Mouse (Mus musculus): ENCODE results near the gene 4430402I18Rik. TPM values are rescaled to one million over a fixed set of nuclear protein-coding genes. Genes with fewer than 3 reads are reported as not detected.

4430402I18Rik gene
- total RNA-seq, 2 experiments from 2014 or later, result 20.9 to 25.4 TPM

DNA sequence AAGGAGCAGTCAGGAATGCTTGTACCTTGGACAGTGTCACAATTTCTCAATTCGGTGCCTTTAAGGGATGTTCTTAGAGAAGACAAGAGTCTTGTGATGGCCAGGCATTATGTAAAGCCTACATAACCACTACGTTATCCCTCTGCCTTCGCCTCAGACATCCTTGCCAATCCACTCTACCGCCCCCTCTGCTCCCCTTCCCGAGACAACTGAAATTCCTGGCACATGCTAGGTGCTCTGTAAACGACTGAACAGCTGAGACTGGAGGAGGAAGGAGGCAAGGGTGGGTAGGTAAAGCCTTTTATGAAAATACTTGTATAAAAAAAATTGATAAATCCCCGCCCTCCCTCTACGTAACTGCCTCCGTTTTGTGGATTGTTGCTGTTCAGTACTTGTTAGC lies 58.9 kb downstream of the 4430402I18Rik start:
- intact Hi-C loops (cut with DNase I), result no loop called here
- no peak for DNase-seq (ENCODE audit: low spot score)

DNA sequence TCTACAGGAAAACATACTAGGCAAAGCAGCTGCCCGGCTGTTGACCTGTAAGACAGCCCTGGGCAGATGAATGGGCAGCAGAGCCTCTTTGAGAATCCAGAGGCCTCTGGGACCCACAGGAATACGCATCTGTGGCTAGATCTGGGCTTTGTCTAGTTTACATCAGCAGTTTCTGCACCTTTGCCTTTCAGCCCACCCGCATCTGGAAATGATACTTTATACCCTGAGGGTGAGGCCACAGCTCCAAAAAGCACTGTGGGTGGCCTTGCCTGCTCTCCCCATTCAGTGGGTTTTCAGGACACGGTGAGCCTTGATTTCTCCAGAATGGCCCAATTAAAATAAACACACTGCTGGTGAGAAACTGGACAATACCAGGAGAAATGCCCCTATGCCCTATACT lies 59.4 kb downstream of the 4430402I18Rik start:
- intact Hi-C loops (cut with DNase I), result no loop called here
- no peak for DNase-seq (ENCODE audit: low spot score)

DNA sequence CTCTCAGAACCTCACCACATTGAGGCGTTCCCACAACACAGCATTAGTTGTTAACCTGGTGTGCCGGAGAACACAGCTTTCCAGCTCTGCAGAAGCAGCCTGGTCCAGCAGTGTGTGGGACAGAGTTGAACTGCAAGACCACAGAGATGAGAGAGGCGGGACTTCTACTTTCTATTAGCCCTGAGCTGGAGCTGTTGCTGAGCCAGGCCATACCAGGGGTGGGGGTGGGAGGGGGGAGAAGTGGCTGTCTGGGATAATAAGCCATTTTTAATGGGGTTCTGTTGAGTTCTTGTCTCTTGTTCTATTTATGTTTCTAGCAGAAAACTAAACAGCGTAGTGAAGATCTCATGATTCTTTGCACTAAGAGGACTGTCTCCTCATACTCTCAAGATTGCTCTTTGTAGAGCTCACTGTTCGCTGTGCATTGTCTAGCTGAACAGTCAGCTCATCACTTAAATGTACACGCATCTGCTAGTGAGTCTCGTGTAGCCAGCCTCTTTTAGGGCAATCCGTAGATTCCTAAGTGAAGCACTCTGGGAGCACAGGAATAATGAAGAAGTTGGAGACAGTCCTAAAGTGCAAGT lies 64.0 kb downstream of the 4430402I18Rik start:
- DNase-seq (ENCODE audit: low spot score), result no peak
- intact Hi-C loops (cut with DNase I), result no loop called here

DNA sequence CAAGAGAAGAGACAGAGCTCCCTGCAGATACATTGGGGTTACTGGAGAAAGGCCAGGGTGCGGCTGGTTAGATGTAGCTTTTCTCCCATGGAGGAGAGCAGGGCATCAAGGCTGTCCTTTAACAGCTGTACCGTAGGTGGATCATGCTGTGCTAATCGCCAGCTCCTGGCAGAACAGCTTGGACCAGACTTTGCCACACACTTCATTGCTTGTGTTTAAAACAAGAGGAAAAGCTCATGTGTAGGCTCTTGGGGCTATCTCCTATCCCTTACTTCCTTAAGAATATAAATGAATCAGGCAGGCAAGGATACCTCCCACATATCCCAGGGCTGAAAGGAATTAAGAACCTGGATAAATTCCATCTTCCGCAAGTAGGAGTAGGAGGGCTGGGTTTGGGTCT lies 64.8 kb downstream of the 4430402I18Rik start:
- intact Hi-C loops (cut with DNase I), result no loop called here
- DNase-seq (ENCODE audit: low spot score), result no peak

DNA sequence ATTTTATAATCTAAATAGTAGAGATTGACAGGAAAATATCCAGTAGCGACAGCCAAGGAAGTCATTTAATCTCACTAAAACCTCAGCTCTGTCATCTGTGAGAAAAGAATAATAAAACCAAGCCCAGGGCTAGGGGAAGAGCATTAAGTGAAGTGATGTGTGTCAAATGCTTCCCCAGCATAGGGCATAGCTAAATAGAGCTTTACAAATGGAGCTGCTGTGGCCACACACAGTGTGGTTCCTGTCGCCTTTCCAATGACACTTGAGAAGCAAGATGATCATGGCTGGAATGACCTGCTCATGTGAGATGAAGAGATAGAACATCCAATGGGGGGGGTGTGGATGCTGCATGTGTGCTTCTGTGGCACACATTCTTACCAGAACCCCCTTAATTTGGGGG lies 65.5 kb downstream of the 4430402I18Rik start:
- intact Hi-C loops (cut with DNase I), result no loop called here
- DNase-seq (ENCODE audit: low spot score), result no peak

DNA sequence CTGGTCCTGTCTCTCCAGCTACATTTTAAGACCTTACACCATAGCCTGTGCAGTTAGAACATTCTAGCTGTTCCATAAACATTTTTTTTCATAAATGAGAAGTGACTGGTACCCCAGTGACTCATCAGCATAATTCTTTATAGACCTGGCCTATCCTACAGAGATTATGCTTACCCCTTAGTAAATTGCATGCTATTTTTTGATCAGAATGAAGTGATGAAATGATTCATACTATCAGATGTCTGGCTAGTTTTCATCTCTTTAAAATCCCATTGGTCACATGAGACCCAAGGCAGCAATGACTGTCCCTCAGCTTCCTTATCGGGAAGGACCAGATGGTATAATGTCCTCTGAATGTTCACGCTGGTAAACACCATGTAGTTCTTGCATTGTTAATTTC lies 66.8 kb downstream of the 4430402I18Rik start:
- intact Hi-C loops (cut with DNase I), result no loop called here
- no peak for DNase-seq (ENCODE audit: low spot score)

DNA sequence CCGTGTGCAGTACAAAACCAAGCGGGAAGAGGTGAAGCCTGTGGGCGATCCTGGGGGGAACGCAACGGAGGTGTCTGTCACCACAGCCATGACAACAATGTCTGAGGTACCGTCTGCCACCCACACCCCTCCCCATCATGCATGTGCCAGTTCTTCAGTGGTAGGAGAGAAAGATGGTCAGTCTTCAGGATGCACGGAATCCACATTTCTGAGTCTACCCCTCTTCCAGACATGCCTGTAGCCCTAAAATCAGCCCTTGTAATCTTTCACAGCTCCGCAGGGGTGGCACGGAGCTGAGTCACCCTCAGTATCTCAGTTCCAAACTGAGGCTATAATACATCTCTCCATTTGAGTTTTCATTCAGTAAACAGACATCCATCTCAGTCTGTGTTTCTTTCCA lies 70.1 kb downstream of the 4430402I18Rik start:
- intact Hi-C loops (cut with DNase I), result no loop called here
- DNase-seq (ENCODE audit: low spot score), result no peak

DNA sequence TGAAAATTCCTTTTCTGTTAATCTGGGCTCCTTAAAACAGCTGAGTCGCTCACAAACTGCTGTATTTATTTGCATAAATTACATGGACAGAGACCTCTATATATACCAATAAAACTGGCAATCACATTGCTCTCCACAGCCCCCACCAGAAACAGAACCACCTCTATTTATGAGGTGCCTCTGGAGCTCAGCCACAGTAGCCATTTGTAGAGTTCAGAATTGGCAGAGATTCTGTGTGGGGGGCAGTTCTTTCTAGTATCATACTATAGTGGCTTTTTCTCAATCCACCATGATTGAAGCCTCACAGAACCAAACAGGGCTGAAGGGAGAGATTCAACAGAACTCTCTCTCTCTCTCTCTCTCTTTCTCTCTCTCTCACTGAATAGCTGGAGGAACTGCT lies 71.0 kb downstream of the 4430402I18Rik start:
- DNase-seq (ENCODE audit: low spot score), result no peak
- intact Hi-C loops (cut with DNase I), result no loop called here

DNA sequence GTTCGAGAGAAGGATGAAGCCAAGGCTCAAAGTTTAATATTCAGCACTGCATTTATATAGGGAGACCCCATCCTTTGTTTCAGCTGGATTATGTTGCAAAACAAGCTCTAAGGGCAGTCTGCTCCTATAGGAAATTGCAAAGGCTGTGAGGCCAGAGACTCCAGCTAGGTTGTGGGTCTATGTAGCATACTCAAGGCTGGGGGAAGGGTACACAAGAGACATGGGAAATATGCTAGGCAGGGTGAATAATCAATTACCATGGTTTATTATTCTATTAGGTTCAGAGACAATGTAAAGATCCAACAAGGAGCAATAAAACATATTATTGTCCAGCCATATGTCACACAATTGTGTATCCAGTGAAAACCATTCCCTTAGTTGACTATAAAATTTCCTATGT lies 75.7 kb downstream of the 4430402I18Rik start:
- DNase-seq (ENCODE audit: low spot score), result no peak
- intact Hi-C loops (cut with DNase I), result no loop called here

DNA sequence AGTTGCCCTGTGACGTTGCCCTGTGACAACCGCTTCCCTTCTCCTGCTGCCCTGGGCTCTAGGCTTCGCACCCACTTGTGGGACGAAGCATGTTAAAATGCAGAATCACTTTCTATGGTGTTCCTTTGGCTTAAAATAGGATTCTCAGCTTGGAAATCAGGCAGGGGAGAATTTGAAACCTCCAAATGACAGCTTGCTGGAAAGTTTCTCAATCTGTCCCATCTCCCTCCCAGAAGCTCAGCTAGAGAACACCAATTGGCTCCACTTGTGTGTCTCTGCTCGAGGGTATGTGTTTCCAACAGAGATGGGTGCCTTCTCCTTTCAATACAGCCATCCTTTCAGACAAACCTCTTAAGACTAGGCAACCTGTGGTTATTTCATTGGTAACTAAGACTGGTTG lies 76.4 kb downstream of the 4430402I18Rik start:
- no peak for DNase-seq (ENCODE audit: low spot score)
- intact Hi-C loops (cut with DNase I), result no loop called here

DNA sequence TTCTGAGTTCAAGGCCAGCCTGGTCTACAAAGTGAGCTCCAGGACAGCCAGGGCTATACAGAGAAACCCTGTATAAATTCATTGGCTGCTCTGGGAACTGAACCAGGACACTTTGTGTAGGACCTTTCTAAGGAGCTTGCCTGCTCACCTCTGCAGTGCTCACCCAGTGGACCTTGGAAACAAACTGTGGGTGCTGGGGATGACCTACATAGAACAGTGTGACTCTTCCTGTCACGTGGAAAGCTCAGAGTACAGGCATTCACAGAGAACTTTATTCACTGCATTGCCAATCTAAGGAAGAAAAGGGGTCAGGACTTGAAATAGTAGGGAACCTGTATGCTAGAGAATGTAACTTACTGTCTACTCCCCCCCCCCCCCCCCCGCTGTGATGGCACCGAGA lies 78.3 kb downstream of the 4430402I18Rik start:
- DNase-seq (ENCODE audit: low spot score), result no peak
- intact Hi-C loops (cut with DNase I), result no loop called here

DNA sequence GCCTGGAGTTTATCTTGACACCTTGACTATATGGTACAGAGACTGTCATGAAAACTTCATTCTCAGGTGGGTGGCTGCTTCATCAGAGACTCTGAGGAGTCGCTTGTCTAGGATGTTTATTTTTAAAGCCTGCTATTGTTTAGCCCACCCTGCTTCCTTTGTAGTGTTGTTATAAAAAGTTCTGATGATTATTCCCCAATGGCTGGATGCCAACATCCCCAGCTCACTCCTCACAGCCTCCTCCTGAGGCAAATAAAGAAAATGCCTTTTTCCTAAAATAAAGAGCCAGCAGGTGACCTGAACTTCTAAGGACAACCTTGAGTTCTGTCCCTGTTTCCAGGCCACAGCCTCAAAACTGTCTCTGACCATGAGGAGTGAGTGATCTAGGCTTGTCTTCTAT lies 79.1 kb downstream of the 4430402I18Rik start:
- no peak for DNase-seq (ENCODE audit: low spot score)
- intact Hi-C loops (cut with DNase I), result no loop called here

DNA sequence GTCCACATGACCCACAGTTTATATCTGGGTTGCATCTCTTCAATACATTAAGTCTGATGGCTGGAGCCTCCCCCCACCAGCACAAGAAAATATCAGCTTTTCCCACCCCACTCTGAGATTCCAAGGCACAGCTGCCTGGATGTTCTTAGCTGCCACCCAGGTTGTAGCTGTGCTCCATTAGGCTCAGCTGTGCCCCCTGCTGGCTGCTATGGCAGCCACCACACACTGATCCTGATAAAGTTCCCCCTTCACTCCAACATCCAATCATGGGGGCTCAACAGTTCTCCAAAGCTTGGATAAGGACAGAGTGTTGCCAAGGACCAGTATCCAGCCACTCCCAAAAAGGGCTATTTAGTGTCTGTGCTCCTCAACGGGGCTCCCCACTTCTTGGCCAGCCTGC lies 84.5 kb downstream of the 4430402I18Rik start:
- intact Hi-C loops (cut with DNase I), result loop anchor here (5.0 kb wide), 1 partner anchor 106 kb away; no protein-coding TSS in a partner anchor
- DNase-seq (ENCODE audit: low spot score), result no peak

DNA sequence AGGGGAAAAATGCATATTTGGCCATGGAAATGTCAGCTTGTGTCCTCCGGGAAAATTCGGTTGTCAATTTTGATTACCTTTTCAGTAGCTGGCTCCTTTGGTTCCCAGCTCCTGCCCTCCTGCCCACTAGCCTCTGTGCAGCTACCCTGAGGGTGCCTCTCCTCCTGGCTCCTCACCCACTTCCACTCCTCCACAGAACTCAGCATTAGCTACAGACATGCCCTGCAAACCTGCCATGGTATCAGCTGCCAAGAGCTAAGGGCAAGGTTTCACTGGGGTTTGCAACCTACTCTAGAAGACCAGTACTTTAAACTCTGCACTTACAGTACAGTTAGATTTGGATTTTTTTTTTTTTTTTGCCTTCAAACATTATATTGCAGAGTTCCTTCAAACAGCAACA lies 88.1 kb downstream of the 4430402I18Rik start:
- no peak for DNase-seq (ENCODE audit: low spot score)

DNA sequence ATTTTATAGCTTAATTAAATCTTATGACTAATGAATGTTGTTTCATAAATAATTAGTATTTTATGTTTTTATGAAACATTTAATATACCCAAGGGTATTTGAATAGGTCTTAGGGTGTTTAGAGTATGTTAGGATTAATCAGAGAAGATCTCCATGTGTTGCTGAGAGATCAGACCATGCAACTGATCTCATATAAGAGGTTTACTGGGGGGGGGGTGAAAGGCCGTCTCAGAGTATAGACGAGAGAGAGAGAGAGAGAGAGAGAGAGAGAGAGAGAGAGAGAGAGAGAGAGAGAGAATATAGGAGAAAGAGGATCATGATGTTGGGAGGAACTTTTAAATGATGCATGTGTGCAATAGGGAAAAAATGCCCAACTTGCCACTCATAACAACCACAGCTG lies 97.2 kb downstream of the 4430402I18Rik start:
- intact Hi-C loops (cut with DNase I), result no loop called here

More for the DNA sequence above, 88.1 kb downstream of the 4430402I18Rik start:
- intact Hi-C loops (cut with DNase I), result no loop called here

DNA sequence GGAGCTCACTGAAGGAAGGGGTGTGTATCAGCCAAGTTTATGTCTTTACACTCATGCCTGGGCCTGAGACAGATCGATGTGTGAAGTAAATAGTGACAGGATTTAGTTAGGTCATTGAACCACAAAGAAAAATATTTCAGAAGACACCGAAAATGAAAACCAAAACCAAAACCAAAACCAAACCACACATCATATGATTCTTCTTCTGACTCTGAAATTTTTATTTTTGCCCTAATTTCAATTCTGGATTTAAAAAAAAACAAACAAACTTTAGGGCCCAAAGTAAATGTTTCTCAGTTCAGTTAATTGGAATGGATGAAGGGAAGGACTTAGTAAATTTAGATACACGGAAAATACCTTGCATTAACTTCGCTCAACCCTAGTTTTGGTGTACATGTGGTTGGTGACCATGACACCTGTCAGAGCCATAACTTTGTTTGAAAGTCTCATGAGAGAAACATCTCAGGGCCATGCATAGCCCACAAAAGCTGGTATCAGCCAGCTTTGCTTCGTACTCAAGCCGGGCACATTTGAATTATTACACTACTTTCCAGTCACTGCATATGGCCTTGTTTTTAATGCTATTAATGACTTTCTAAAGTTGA lies 98.2 kb downstream of the 4430402I18Rik start:
- DNase-seq (ENCODE audit: low spot score), result no peak
- intact Hi-C loops (cut with DNase I), result no loop called here

More for the DNA sequence above, 97.2 kb downstream of the 4430402I18Rik start:
- DNase-seq (ENCODE audit: low spot score), result no peak

DNA sequence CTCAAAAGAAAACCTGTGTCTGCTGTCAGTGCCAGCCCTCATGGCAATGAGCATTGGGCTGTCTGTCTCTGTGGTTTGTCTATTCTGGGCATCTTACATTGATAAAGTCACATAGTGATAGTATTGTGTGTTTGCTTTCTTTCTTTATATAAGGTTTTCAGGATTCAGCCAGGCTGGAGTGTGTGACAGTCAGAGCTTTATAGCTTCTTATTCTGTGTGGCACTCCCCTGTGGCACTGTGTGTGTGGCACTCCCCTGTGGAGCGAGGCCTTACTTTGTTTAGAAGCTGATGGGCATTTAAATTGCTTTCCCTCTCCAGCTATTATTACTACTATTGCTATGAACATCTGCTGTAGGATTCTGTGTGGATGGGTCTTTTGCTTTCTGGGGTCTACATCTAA lies 102.1 kb downstream of the 4430402I18Rik start:
- intact Hi-C loops (cut with DNase I), result no loop called here
- DNase-seq (ENCODE audit: low spot score), result no peak

DNA sequence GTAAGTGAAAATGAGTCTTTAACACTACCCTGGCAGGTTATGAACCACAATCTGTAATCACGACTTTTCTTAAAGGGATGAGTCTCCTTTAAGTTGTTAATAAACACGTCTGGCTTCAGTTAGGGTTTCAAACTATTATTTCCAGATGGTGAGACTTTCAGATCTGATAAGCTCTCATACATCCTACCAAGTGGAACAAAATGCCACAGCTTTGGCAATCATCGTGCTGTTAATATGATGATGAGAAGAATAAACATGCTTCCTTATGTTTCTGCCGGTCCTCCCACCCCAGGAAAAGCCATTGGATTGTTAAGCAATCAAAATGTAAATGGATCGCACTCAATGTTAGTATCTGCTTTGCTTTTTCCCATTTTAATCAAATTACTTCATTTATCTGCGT lies 102.6 kb downstream of the 4430402I18Rik start:
- no peak for DNase-seq (ENCODE audit: low spot score)
- intact Hi-C loops (cut with DNase I), result no loop called here

DNA sequence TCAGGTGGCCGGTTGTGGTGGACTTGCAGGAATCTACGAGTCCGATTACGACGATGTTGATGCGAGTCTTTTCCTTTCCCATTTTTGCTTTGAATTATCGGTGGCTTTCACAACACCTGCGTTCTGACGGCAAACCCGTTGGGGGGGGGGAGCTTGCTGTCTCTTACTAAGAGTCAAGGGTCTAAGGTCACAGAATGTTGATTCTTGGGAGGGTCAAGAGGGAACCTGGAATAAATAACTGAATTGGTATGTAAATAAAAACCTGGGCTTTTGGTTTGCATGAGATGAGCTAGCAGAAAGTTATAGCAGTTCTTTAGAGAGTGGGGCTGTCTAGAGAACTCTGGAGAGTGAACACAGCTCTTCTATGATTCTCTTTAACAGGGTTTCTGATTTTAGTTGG lies 104.0 kb downstream of the 4430402I18Rik start:
- intact Hi-C loops (cut with DNase I), result no loop called here
- DNase-seq (ENCODE audit: low spot score), result no peak

DNA sequence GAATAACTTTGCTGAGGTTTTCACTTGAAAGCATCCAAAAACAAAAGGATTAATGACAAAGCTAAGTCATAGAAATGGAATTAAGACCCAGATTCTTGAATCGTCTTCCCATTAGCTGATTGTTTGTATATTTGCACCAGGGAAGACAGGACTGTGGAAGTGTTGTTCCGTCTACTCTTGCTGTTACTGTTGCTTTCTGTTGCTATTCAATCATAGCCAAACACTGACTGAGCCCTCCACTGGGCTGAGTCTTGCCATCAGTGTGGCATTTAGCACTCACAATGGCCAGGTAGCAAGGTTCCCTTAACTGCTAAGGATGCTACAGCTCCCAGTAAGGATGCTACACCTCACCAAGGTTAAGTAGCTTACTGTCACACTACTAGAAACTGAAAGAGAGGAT lies 107.4 kb downstream of the 4430402I18Rik start:
- no peak for DNase-seq (ENCODE audit: low spot score)
- intact Hi-C loops (cut with DNase I), result no loop called here

DNA sequence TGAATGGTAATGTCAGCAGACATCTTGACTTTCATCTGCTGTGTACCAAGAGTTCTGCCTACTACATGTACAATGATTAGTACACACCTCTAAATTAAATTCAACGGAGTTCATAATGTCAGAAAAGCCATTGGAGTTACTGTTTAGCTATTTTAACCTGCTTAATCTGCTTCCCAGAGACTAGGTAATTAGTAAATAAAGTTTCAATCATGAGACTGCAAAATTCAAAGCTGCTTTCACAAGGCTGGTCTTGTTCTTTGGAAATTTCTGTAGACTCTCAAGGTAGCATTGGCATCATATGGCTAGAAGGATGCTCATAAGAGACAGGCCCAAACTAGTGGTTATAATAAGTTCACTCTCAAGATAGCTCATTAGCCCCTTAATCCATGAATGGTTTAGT lies 112.8 kb downstream of the 4430402I18Rik start:
- no peak for DNase-seq (ENCODE audit: low spot score)
- intact Hi-C loops (cut with DNase I), result no loop called here

DNA sequence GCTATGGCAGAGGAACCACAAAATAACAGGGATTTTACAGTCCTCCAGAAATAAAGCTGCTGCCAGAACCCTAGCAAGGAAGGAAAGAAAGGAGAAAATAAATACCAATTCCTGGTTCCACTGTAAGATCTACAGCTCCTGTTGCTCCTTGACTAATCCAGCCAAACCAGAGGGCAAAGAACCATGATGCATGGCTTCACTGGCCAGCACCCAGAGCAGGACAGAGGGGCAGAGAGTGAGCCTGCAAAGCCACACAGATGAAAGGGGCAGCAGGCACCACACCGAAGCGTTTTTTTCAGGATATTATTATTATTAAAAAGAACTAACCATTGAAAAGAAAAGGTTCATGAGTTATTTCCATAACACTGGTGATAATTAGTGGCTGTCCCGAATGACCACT lies 115.6 kb downstream of the 4430402I18Rik start:
- DNase-seq (ENCODE audit: low spot score), result no peak
- intact Hi-C loops (cut with DNase I), result no loop called here
